Mouse (Mus musculus) hindbrain, embryonic 14.5 days (tissue): ENCODE results near the gene Fbxw26. TPM values are rescaled to one million over a fixed set of nuclear protein-coding genes. Genes with fewer than 3 reads are reported as not detected.
"Not testable (repeated sequence)": the region's sequence is repeated elsewhere in the genome, so short reads cannot be mapped to it uniquely, and the experiment has no call there.

Experiments
- ATAC-seq: fragments of 200-750 bp; cut with Nextera tagmentation; 2 replicates; pipeline ENCODE4 v1.8.0; 2017; ENCODE audit warnings: moderate number of reproducible peaks, mild to moderate bottlenecking, moderate TSS enrichment, moderate library complexity; ENCODE audit not compliant: low FRiP score
- DNase-seq: peaks from one replicate; pipeline ENCODE4 v3.0.0-alpha.2; 2015; ENCODE audit warnings: low spot score
- H3K27ac ChIP-seq: fragments of 300-500 bp; sonication (generic); 2 replicates; pipeline ENCODE4 v1.5.1; 2014; ENCODE audit warnings: mild to moderate bottlenecking, moderate library complexity
- H3K27me3 ChIP-seq: fragments of 300-500 bp; sonication (generic); 2 replicates; pipeline ENCODE4 v1.6.1; 2014; ENCODE audit warnings: mild to moderate bottlenecking, low read length, mixed read lengths; ENCODE audit not compliant: control insufficient read depth, insufficient read depth
- H3K36me3 ChIP-seq: fragments of 300-500 bp; sonication (generic); replicated peaks from 2 replicates; pipeline ENCODE4 v1.6.1; 2014; ENCODE audit not compliant: control insufficient read depth, insufficient read depth
- H3K4me1 ChIP-seq: fragments of 300-500 bp; sonication (generic); replicated peaks from 2 replicates; pipeline ENCODE4 v1.6.1; 2014; ENCODE audit warnings: antibody characterized with exemption, low read length, mixed read lengths; ENCODE audit not compliant: control insufficient read depth, insufficient read depth
- H3K4me2 ChIP-seq: fragments of 300-500 bp; sonication (generic); replicated peaks from 2 replicates; pipeline ENCODE4 v1.6.1; 2014; ENCODE audit warnings: mild to moderate bottlenecking, moderate library complexity
- H3K4me3 ChIP-seq: fragments of 300-500 bp; sonication (generic); replicated peaks from 2 replicates; pipeline ENCODE4 v1.5.1; 2014; ENCODE audit warnings: mild to moderate bottlenecking, low read length
- H3K9ac ChIP-seq: fragments of 300-500 bp; sonication (generic); 2 replicates; pipeline ENCODE4 v1.6.1; 2014
- H3K9me3 ChIP-seq: fragments of 300-500 bp; sonication (generic); 2 replicates; pipeline ENCODE4 v1.6.1; 2016; ENCODE audit warnings: low read length; ENCODE audit not compliant: control insufficient read depth
- WGBS: fragments of 180-500 bp; shearing (Covaris S2); extraction: QIAGEN DNeasy Blood & Tissue Kit; methylation state at CpG from one replicate; pipeline ENCODE4 v1.1.7; 2014; 5-methylcytosine and 5-hydroxymethylcytosine counted together
- polyA plus RNA-seq: library from polyadenylated mRNA; unstranded; fragments of >200 nt; fragmentation: Nextera tagmentation; extraction: Ambion mirVana; gene quantifications from 2 replicates; pipeline ENCODE4 v1.2.1, GENCODE M21; 2014

The Fbxw26 gene
- not detected in 2 replicates for polyA plus RNA-seq

GRCm38 (mm10) chr9:109745989-109746388, at the start of gene Fbxw26:
Fbxw26 (minus strand) TSS chr9:109746089.
- not testable (repeated sequence) for ATAC-seq, H3K9ac ChIP-seq
- WGBS: 87% methylated on average over 3 of the region's 3 CpGs

GRCm38 (mm10) chr9:109795221-109795620, 49.3 kb upstream of the Fbxw26 start:
- H3K27me3 ChIP-seq: no peaks in the 10 kb centered on the region

More at GRCm38 (mm10) chr9:109745989-109746388, at the start of gene Fbxw26:
- H3K27me3 ChIP-seq, H3K27ac ChIP-seq, H3K36me3 ChIP-seq, H3K4me1 ChIP-seq, H3K9me3 ChIP-seq, H3K4me3 ChIP-seq, H3K4me2 ChIP-seq, DNase-seq: not testable (repeated sequence)

GRCm38 (mm10) chr9:109790570-109790969, 44.7 kb upstream of the Fbxw26 start, which contains the start of gene Fbxw27:
Fbxw27 (minus strand) TSS chr9:109790670.
- H3K9ac ChIP-seq, H3K4me2 ChIP-seq, H3K27me3 ChIP-seq, H3K4me1 ChIP-seq, H3K36me3 ChIP-seq, H3K9me3 ChIP-seq, H3K27ac ChIP-seq, DNase-seq, ATAC-seq, H3K4me3 ChIP-seq: not testable (repeated sequence)
- WGBS: 84% methylated on average over 4 of the region's 4 CpGs

More at GRCm38 (mm10) chr9:109795221-109795620, 49.3 kb upstream of the Fbxw26 start:
- Histone ChIP-seq H3K27ac (no peak overlapping the region), H3K4me1 (no peaks in the 10 kb centered on the region), H3K36me3 (no peaks in the 10 kb centered on the region), H3K9me3 (no peaks in the 10 kb centered on the region), H3K9ac (no peak overlapping the region), H3K4me3 (no peak overlapping the region), H3K4me2 (no peak overlapping the region)
- WGBS: 69% methylated on average over 2 of the region's 2 CpGs
- no peak for DNase-seq
- ATAC-seq: no peak

- H3K9ac ChIP-seq, H3K4me3 ChIP-seq, ATAC-seq, H3K27me3 ChIP-seq, H3K4me2 ChIP-seq, DNase-seq, H3K4me1 ChIP-seq, H3K27ac ChIP-seq, H3K36me3 ChIP-seq: not testable (repeated sequence)
- 78% methylated on average over 1 of the region's 1 CpGs for WGBS
- peaks cover 10% of the 10 kb centered on the region; the same call in 1 of the 2 replicates for H3K9me3 ChIP-seq
These were observed 21.0 kb upstream of the Fbxw26 start for GRCm38 (mm10) chr9:109766841-109767240.

- not testable (repeated sequence) for DNase-seq, H3K4me1 ChIP-seq, H3K9ac ChIP-seq, H3K27ac ChIP-seq, H3K4me2 ChIP-seq, H3K4me3 ChIP-seq, H3K9me3 ChIP-seq, ATAC-seq, H3K36me3 ChIP-seq, H3K27me3 ChIP-seq
- 85% methylated on average over 4 of the region's 4 CpGs for WGBS
These were observed 43.3 kb downstream of the Fbxw26 start, which contains the start of gene Fbxw18 for GRCm38 (mm10) chr9:109702600-109702999. Fbxw18 (minus strand) TSS chr9:109702700.

GRCm38 (mm10) chr9:109685299-109685698, 60.6 kb downstream of the Fbxw26 start:
- H3K9ac ChIP-seq: no peak overlapping the region
- no peaks in the 10 kb centered on the region for H3K4me1 ChIP-seq
- no peak for ATAC-seq
- H3K36me3 ChIP-seq: no peaks in the 10 kb centered on the region
- no peak overlapping the region for H3K4me2 ChIP-seq
- H3K27ac ChIP-seq: no peak overlapping the region
- H3K4me3 ChIP-seq: no peak overlapping the region
- H3K9me3 ChIP-seq: no peaks in the 10 kb centered on the region
- WGBS: 9% methylated on average over 1 of the region's 1 CpGs
- peak; percentile 30 for DNase-seq
- no peaks in the 10 kb centered on the region for H3K27me3 ChIP-seq

Other genes with a start within 250 kb of the Fbxw26 start
- gene Fbxw15, start 177.8 kb downstream of the Fbxw26 start, polyA plus RNA-seq: not detected in 2 replicates
- gene Fbxw24, start 120.0 kb downstream of the Fbxw26 start, polyA plus RNA-seq: not detected in 2 replicates
- gene Fbxw25, start 81.4 kb downstream of the Fbxw26 start, polyA plus RNA-seq: not detected in 2 replicates
- 0.22 TPM in 1 of 2 replicates, not detected in the other for gene Fbxw18, start 43.4 kb downstream of the Fbxw26 start, polyA plus RNA-seq
- gene Fbxw27, start 44.6 kb upstream of the Fbxw26 start, polyA plus RNA-seq: not detected in 2 replicates
- gene Spink8, start 66.2 kb upstream of the Fbxw26 start, polyA plus RNA-seq: 0.33 TPM in 1 of 2 replicates, not detected in the other
- 64.2 and 64.3 TPM in 2 replicates for gene Nme6, start 86.7 kb upstream of the Fbxw26 start, polyA plus RNA-seq
- gene Camp, start 103.5 kb upstream of the Fbxw26 start, polyA plus RNA-seq: 0.97 and 1.3 TPM in 2 replicates
- 12.4 and 12.5 TPM in 2 replicates for gene Cdc25a, start 129.5 kb upstream of the Fbxw26 start, polyA plus RNA-seq
- gene Map4, start 185.4 kb upstream of the Fbxw26 start, polyA plus RNA-seq: 189 and 216 TPM in 2 replicates